Mouse (Mus musculus) layer of hippocampus, adult 11-12 months (tissue): ENCODE data around the gene Pfdn6.

Experiments
- DNase-seq: peaks from one replicate; pipeline ENCODE4 v3.0.0; 2022; ENCODE audit warnings: low spot score

Pfdn6 gene

DNA sequence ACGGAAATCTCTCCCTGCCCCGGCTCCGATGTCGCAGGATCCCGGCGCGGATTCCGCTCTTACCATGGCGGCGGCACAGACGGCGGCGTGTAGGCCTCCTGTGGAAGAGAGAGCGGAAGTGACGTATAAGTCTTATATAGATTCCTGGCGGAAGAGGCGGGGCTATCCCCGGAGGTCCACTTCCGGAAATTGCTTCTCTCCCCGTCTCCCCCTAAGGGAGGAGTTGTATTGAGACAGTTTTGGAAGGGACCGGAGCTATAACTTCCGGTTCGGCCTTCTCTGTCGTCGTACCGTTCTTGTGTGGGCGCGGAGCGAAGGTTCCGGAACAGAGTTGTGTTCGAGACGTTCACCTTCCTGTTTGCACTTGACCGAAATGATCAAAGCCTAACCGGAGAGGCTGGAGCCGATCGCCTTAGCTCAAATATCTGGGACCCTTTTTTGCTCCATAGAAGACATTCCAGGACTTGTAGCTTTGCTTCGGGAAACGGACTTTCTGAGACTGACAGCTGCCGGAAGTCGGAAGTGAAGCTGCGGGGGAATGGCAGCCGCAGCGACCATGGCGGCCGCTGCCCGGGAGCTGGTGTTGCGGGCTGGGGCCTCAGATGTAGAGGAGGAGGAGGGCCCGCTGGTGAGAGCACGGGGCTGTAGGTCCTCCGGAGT is 15.5 kb upstream of the Pfdn6 start, which contains the start of the genes Vps52 and Rps18:
TSS of gene Vps52 (plus strand) at position 258 of the 660 bp plus-strand sequence.
TSS of gene Rps18 (minus strand) at position 447 of the 660 bp plus-strand sequence.
- peak; percentile 98 for DNase-seq

DNA sequence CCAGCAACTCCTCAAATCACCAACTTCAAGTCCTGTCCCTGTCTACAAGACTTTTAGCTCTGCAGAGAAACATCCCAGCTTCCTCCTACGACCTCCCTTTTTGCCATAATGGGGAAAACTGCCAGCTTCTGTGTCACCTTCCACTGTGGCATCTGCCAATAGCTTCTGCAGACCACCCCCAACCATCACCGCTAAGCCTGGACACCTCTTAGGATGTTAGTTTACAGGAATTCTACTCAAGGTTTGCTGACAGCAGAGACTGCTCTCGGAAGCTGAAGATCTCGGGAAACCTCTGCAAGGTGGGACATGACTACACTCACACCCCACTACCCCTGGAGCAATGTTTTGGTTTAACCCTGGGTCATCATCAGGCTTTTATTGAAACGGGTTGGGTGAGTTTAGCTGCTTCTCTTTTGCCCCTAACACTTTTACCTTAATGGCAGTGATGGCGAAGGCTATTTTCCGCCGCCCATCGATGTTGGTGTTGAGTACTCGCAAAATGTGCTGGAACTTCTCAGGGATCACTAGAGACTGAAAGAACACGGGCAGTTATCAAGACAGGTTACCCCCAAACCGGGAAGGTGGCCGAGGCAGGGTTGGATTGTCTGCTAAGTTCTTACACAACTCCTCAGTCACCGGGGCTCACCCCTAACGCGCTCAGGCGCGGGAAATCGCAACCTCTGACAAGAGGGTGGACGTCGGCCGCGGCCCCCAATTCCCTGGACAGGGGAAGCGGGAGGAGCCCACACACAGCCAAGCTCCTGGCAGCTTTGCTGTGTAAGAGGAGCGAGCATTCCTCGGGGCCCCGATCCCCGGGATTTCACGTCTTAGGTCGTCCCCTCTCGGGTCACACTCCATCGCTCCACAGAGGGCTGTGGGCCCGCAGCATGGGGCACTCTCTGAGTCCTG is 14.8 kb upstream of the Pfdn6 start:
- peak; percentile 10 for DNase-seq

DNA sequence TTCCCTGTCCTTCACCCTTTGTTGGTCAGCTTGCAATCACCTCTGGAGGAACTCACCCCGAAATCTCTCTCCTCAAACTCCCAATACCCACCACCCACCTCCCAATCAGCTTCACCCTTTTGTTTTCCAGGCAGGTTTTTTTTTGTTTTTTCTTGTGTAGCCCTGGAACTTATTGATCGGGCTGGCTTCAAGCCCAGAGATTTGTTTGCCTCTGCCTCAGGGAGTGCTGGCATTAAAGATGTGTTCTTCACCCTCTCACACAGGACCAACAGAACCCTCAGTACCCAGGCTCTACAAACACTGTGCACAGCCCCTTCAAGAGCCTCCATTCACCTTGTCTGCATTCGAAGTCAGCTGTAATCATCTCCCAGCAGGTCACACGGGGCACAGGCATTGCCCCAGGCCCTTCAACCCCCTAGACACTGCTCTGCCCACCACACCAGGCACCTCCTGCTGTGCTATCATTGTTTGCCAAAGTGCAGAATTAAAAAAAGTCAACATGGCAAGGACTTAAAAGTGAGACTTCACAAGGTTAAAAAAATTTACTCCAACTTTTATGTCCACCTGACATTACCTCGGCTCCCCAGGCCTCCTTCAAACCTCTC is 13.9 kb upstream of the Pfdn6 start:
- DNase-seq: peak; percentile 3

DNA sequence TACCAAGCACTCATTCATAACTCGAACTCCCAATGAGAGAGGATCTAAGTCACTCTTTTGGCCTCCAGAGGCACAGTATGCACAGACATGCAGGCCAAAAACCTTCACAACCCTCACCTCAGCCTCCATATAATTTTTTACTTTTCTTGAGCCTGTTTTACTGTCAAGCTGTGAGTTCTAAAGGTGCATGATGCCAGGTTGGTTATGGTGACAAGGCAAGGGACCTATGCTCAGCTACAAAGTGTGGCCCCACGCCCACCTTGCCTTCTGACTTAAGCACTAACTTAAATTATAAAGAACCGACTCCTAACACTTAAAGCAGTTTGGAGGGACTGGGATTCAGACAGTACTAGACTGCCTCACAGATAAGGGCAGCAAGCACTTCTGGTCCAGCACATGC is 13.2 kb upstream of the Pfdn6 start:
- peak; percentile 3 for DNase-seq

DNA sequence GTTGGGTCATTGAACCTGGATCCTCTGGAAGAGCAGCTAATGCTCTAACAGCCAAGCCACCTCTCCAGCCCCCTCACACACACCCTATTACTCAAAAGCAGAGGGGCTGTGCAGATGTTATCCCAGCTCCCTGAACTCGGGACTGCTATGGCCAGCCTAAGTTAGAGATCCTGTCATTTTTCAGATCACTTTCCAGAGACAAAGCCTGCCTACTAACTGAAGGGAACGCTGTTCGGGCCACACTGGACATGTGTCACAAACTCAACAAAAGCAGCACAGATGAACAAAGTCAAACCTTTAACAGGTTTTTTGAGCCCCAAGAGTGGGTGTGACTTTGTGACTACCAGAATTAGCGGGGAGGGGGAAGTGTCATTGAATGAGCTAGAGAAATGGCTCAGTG is 12.7 kb upstream of the Pfdn6 start:
- DNase-seq: no peak

DNA sequence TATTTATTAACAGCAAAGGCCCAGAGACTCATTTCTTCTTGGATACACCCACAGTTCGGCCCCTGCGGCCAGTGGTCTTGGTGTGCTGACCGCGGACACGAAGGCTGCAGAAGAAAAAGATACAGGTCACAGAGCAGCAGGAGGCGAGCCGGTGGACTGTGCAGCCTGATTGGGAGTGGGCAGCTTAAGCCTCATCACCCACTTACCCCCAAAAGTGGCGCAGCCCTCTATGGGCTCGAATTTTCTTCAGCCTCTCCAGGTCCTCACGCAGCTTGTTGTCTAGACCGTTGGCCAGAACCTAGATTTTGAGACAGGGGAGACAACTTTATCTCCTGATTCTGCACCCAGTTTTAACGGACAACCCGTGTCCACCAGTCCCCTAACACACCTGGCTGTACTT is 11.9 kb upstream of the Pfdn6 start:
- DNase-seq: peak; percentile 8

DNA sequence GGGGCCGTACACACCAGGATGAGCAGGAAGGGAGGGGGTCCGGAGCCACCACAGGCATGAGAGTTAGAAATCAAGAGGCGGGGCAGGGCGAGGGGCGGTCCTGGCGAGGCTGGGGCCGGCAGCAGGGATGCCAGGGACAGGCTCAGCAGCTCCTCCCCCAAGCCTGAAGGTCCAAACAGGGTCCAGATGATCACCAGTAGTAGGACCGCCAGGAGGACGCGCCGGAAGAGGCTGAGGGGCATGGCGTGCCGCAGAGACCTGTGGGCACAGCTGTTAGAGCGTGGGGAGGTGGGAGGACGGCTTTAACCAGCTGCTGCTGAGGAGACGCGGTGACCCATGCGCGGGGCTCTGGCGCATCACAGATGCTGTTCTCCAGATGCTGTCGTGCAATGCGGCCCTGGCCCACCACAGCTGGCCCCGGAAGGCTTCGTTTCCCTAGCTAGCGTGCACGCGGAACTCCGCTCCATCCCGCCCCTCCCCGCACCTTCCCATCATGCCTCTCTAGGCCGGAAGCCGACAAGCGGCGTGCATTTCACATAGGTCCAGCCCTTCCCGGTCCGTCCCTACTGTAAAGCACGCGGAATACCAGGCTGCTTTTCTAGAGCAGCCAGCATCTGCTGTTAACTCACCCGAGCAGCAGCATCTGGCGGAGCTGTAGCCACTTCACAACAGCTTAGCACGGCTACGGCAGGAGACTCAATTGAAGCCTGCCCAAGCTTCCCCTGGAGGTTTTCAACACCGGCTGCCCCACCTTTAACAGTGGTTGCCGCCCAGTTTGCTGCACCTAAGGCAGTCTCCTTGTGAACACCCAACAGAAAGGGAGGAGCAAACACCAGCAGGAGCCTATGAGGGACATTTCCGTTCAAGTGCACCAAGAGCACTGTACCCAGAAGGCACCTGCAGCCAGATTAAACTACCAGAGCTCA is 11.1 kb upstream of the Pfdn6 start, which contains the start of gene B3galt4:
TSS of gene B3galt4 (minus strand) at position 468 of the 926 bp plus-strand sequence.
- DNase-seq: peak; percentile 77

DNA sequence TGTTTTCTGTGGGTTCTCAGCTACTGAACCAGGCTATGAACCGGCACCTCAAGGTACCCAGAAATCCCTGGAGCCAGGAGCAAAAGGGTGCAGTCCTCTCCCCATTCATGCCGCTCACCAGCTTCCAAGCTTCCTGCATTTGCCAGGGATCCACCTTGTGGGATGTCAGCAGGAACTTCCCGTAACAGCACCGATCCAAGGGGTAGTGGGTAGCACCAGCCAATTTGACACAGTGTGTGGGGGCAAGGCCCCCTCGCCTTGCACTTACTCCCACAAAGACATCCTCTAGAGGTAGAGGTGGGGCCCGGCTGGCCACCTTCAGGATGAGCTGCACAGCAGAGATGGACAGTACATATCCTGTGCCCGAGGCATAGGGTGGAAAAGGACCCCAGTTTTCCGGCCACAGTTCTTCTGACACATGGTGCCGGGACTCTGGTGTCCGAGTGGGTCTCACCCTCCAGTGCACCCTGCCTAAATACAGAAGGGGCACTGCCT is 10.0 kb upstream of the Pfdn6 start:
- DNase-seq: no peak

DNA sequence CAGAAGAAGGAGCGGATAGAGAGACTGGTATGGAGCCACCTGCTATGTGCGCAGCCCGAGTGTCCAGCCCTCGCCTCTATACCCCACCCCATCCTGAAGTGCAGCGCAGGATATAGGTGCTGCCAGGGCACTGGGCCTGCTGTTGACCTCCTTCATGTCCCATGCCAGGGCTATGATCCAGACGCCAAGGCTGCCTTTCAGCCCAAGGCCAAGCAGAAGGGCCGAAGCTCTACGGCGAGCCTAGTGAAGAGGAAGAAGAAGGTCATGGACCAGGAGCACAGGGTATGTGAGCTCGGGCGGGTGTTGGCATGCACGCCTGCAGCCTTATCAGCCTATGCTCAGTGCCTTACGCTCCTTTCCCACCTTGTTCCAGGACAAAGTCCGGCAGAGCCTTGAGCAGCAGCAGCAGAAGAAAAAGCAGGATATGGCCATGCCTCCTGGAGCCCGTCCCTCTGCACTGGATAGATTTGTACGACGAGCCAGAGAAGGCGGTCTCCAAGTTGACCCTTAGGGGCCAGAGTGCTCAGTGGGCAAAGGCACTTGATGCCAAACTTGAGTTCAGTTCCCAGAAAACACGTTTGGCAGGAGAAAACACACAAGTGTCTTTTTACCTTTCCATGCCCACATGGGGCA is 8.9 kb upstream of the Pfdn6 start:
- DNase-seq: peak; percentile 12

DNA sequence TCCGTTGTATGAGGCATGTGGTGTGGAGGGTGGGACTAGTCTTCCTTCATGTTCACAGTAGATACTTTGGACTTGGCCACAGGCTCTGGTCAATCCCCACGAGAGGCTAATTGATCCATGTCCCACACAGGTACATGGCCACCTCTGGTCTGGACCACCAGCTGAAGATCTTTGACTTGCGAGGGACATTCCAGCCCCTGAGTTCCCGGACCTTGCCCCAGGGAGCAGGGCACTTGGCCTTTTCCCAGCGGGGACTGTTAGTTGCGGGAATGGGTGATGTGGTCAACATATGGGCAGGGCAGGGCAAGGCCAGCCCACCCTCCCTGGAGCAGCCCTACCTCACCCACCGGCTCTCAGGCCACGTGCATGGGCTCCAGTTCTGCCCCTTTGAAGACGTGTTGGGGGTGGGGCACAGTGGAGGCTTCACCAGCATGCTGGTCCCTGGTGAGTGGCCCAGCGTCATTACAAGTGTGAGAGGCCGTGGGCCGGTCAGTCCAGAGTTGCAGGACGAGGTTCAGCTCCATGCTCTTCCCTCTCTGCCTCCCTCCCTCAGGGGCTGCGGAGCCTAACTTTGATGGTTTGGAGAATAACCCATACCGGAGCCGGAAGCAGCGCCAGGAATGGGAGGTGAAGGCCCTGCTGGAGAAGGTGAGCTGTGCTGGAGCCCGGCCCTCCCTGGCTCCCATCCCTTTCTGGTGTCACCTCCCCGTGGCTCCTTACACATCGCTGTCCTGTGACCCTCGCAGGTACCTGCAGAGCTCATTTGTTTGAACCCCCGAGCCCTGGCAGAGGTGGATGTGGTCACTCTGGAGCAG is 8.2 kb upstream of the Pfdn6 start:
- no peak for DNase-seq

DNA sequence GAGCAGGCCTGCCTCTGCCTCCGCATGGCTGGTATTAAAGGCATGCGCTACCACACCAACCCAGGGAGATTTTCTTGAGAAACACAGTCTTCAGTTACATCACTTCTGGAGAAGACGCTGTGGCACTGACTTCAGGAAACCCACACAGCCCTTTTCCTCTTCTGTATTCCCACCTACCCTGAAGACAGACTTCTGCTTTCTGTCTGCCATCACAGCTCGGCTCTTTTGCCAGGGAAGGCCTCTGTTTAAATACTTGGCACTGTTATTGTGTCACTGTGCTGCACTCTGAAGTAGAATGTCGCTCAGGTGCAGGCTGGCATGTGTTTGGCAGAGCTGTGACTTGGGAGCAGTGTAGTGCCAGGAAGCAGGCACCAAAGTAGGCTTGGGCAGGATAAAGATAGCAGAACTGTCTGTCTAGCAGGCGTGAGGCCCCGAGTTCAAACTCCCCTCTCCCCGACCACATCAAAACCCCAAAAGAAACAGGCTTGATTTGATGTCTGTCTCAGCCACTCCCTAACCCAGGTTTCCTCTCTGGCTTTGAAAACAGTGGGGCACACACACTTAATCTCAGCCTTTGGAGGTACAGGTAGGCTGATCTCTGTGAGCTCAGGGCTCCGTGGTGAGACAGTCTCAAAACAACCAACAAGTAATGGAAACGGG is 7.4 kb upstream of the Pfdn6 start:
- peak; percentile 20 for DNase-seq

DNA sequence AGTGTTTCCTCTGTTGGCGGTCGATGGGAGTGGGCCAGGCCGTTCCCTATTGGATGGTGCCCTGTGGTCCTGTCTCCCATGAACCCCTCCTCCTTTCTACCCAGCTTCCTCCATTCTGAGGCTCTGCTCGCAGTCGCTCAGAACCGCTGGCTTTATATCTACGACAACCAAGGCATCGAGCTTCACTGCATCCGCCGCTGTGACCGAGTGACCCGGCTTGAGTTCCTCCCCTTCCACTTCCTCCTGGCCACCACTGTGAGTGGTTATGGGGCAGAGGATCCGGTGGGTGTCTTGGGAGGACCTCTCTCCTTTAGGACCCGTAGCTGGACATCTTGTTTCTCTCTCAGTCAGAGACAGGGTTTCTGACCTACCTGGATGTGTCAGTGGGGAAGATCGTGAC is 3.3 kb upstream of the Pfdn6 start:
- no peak for DNase-seq

DNA sequence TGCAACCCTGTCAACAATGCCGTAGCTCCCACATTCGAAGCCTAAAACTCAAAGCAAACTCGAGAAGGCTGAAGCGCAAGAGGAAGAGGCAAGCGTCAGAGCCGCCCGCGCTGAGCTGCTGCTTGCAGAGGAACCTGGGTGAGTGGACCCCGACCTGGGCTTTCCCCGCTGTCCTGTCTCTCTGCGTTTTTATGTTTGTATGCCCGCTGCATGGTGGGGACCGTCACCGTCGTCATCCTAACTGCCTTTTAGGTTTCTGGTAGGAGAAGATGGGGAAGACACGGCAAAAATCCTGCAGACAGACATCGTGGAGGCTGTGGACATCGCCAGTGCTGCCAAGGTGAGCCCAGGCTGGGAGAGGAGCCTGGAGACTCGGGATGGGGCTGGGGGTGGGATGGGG is 1.2 kb upstream of the Pfdn6 start:
- no peak for DNase-seq

DNA sequence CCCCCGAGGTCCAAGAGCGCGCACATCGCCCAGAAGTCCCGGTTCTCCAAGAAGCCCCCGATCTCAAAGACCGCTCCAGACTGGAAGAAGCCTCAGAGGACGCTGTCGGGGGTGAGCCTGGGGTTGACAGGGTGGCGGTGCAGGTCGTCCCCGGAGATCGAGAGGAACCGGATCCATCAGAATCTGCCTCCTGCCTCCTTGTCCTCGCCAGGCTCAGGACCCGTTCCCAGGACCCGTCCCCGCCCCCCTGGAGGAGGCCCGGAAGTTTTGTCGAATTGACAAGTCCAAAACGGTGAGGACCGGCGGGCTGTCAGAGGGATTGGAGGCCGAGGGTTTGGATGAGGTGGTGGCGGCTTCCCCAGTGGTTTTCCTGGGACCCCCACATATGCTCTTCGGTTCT is 838 bp upstream of the Pfdn6 start:
- no peak for DNase-seq

DNA sequence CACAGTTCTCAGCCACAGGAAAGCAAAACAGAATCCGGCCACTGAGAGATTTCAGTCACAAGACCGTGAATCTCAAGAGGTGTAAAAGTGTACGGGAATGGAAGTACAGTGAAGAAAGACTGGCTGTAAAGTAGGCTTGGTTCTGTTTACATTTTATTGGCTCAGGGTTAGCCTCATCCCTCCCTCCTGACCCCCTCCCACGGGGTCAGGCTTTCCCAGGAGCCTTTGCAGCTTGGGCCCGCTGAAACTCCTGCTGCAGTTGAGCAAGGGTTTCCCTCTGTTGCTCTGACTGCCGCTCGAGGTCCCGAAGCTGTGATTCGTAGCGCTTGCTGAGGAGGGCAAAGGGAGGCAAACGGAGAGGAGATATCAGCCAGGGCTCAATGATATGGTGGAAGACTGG is 1.4 kb downstream of the Pfdn6 start:
- DNase-seq: no peak

DNA sequence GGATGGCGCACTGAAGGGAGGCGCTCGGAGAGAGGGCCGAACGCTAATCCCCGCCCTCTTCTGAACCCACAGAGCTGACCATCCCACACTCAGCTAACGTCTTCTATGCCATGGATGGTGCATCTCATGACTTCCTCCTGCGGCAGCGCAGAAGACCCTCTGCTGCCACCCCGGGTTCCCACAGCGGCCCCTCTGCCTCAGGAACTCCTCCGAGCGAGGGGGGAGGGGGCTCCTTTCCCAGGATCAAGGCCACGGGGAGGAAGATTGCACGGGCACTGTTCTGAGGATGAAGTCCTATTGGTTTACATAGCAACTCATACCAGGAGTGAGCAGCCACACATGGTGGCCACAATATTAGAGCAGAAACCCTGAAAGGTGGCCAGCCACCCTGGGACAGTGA is 3.1 kb downstream of the Pfdn6 start:
- DNase-seq: no peak

DNA sequence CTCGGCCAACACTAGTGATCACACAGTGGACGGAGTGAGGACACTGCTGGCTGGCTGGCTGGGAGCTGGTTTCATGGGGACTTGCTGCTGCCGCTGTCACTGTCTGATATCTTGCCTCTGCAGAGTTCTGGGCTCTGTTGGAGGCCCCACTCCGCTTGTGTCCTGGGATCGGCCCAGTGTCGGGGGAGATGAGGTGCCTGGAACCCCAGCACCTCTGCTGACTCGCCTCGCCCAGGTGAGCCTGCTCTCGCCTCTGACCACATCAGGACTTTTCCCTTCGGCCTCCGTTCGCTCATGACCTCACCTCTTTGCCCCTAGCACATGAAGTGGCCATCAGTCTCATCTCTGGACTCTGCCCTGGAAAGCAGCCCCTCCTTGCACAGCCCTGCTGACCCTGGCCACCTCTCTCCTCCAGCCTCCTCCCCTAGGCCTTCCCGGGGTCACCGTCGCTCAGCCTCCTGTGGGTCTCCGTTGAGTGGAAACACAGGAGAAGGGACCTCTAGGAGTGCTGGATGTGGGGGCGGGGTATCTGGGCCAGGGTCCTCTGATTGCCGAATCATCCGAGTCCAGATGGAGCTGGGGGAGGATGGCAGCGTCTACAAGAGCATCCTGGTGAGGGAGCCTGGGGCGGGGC is 4.6 kb downstream of the Pfdn6 start:
- DNase-seq: no peak

DNA sequence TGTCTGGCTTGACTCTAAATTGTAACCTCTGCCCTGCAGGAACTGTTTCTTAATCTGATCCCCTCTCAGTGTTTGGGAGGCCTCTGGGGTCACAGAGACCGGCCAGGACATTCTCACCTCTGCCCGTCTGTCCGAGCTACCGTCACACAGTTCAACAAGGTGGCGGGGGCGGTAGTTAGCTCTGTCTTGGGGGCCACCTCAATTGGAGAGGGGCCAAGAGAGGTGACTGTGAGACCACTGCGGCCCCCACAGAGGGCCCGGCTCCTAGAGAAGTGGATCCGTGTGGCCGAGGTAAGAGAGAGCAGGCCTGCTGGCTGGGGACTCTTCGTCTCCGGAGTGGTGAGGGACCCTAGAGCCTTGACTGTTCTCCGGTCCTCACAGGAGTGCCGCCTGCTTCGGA is 7.2 kb downstream of the Pfdn6 start:
- DNase-seq: no peak

DNA sequence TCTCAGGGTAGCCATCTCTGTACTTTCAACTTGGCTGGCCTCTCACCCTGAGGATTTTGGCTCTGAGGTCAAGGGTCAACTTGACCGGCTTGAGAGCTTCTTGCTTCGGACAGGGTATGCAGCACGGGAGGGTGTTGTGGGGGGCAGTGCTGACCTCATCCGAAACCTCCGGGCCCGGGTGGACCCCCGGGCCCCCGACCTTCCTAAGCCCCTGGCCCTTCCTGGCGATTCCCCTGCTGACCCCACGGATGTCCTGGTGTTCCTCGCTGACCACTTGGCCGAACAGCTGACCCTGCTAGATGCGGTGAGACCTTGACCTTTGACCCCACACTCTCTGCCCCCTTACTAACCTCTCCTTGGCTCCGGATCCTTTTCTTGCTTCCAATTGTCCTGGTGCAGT is 7.7 kb downstream of the Pfdn6 start:
- no peak for DNase-seq
